Mouse (Mus musculus) kidney, postnatal 36 days (tissue): Measurements from ENCODE around the gene Naa40.

Experiments used
- DNase-seq, 2 experiments: peaks; one replicate each; pipeline ENCODE4 v3.0.0; 2021 to 2022; ENCODE audit warnings: mixed read lengths in 2 of 2

The Naa40 gene

GRCm38 (mm10) chr19:7180756-7181405, 60.1 kb downstream of the Naa40 start:
- peak; percentile 87 to 88 for DNase-seq

- peak; percentile 84 to 88 for DNase-seq
Observed at GRCm38 (mm10) chr19:7178841-7179452, 62.0 kb downstream of the Naa40 start.

GRCm38 (mm10) chr19:7177804-7178511, 63.0 kb downstream of the Naa40 start:
- peak in 1 of 2 experiments; percentile 52 for DNase-seq

- peak in 1 of 2 experiments; percentile 61 for DNase-seq
Observed at GRCm38 (mm10) chr19:7176041-7176696, 64.8 kb downstream of the Naa40 start.
